Mouse (Mus musculus): ENCODE results near the gene Tmem191c.

The Tmem191c gene

GRCm38 (mm10) chr16:17261341-17261740, 14.5 kb upstream of the Tmem191c start:
- no peak for DNase-seq (ENCODE audit: extremely low spot score, low spot score)

- DNase-seq (ENCODE audit: extremely low spot score, low spot score), result no peak
These were observed 9.8 kb upstream of the Tmem191c start for GRCm38 (mm10) chr16:17266113-17266512.

GRCm38 (mm10) chr16:17267937-17268336, 7.9 kb upstream of the Tmem191c start:
- no peak for DNase-seq (ENCODE audit: extremely low spot score, low spot score)

- no peak for DNase-seq (ENCODE audit: extremely low spot score, low spot score)
These were observed 6.0 kb upstream of the Tmem191c start for GRCm38 (mm10) chr16:17269872-17270271.

- no peak for DNase-seq (ENCODE audit: extremely low spot score, low spot score)
These were observed 4.8 kb upstream of the Tmem191c start for GRCm38 (mm10) chr16:17271124-17271523.

GRCm38 (mm10) chr16:17271856-17272255, 4.0 kb upstream of the Tmem191c start:
- no peak for DNase-seq (ENCODE audit: extremely low spot score, low spot score)

GRCm38 (mm10) chr16:17276164-17277151, 581 bp downstream of the Tmem191c start:
- DNase-seq (ENCODE audit: extremely low spot score, low spot score), result peak; percentile 94

GRCm38 (mm10) chr16:17277342-17278211, 1.7 kb downstream of the Tmem191c start:
- peak; percentile 46 for DNase-seq (ENCODE audit: extremely low spot score, low spot score)

- no peak for DNase-seq (ENCODE audit: extremely low spot score, low spot score)
These were observed 4.6 kb downstream of the Tmem191c start for GRCm38 (mm10) chr16:17280471-17280870.

GRCm38 (mm10) chr16:17283151-17283550, 7.3 kb downstream of the Tmem191c start:
- DNase-seq (ENCODE audit: extremely low spot score, low spot score), result no peak

GRCm38 (mm10) chr16:17287103-17287502, 11.2 kb downstream of the Tmem191c start:
- DNase-seq (ENCODE audit: extremely low spot score, low spot score), result no peak

- no peak for DNase-seq (ENCODE audit: extremely low spot score, low spot score)
These were observed 15.1 kb downstream of the Tmem191c start for GRCm38 (mm10) chr16:17291016-17291415.

- DNase-seq (ENCODE audit: extremely low spot score, low spot score), result peak; percentile 88
These were observed 16.9 kb downstream of the Tmem191c start for GRCm38 (mm10) chr16:17292751-17293150.

GRCm38 (mm10) chr16:17300818-17301217, 24.9 kb downstream of the Tmem191c start:
- DNase-seq (ENCODE audit: extremely low spot score, low spot score), result no peak

GRCm38 (mm10) chr16:17303521-17304245, 27.8 kb downstream of the Tmem191c start:
- no peak for DNase-seq (ENCODE audit: extremely low spot score, low spot score)

- DNase-seq (ENCODE audit: extremely low spot score, low spot score), result no peak
These were observed 31.6 kb downstream of the Tmem191c start for GRCm38 (mm10) chr16:17307461-17307860.

GRCm38 (mm10) chr16:17309036-17309435, 33.2 kb downstream of the Tmem191c start:
- DNase-seq (ENCODE audit: extremely low spot score, low spot score), result no peak

- DNase-seq (ENCODE audit: extremely low spot score, low spot score), result no peak
These were observed 36.7 kb downstream of the Tmem191c start for GRCm38 (mm10) chr16:17312531-17312930.

GRCm38 (mm10) chr16:17316554-17316953, 40.7 kb downstream of the Tmem191c start:
- no peak for DNase-seq (ENCODE audit: extremely low spot score, low spot score)

GRCm38 (mm10) chr16:17321481-17321880, 45.6 kb downstream of the Tmem191c start:
- DNase-seq (ENCODE audit: extremely low spot score, low spot score), result no peak

GRCm38 (mm10) chr16:17324745-17325144, 48.9 kb downstream of the Tmem191c start:
- no peak for DNase-seq (ENCODE audit: extremely low spot score, low spot score)
